Mouse (Mus musculus) ovary, postnatal 14 days (tissue): ENCODE results near the gene Cip2a.

ENCODE experiments used
- DNase-seq: peaks from one replicate; pipeline ENCODE4 v3.0.0; 2022; ENCODE audit warnings: low spot score

Gene Cip2a

DNA sequence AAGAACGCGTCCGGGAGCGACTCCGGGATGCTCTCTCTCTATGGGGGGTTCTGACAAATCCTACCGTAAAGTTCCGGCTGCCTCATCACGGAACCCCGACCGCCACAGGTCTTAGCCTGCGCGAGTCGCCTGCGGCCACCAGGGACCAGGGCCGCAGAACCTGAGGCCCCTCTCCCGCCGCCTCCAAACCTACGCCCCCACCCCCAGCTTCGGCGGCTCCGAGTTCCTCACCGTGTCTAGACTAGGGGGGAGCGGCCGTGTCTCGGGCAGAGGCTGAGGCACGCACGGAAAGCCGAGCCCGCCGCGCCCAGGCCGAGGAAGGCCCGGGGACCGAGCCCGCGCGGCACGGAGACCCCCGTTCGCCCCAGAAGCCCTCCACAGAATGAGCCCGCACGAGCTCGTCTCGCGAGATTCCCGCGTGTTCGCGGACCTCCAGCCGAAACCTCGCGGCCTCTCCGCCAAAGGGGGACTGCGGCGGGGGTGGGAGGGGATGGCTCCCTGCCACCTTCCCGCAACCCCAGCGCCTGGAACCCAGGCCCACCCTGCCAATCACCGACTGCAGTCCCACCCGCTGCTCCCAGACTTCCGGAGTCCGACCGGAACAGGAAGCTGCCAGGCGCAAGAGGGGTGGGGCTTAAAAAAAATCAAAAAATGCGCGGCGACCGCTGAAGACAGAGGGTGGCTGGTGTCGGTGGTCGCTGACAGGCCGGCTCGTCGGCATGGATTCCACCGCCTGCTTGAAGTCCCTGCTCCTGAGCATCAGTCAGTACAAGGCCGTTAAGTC, at the start of gene Cip2a, which contains the start of gene Dzip3:
Cip2a (plus strand) TSS at position 627 of the 784 bp plus-strand sequence.
Dzip3 (minus strand) TSS at position 607 of the 784 bp plus-strand sequence.
- DNase-seq: peak; percentile 89

DNA sequence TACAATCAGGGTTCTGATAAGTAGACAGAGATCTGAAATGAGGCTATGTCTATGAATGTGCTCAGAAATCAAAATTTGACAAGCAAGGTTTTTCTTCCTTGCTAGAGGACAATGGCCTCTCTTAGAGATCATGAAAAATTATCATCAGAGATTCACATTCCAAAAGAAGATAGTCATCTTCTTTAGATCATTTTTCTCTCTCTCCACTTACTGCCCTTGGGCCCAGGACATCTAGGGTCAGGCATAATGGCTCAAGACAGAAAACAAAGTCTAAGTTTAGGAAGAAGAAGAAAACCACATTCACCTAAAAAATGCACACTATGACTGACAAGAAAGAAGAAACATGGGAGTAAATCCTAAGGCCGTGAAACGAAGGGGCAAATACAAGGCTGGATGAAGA, 21.0 kb upstream of the Cip2a start:
- DNase-seq: no peak

DNA sequence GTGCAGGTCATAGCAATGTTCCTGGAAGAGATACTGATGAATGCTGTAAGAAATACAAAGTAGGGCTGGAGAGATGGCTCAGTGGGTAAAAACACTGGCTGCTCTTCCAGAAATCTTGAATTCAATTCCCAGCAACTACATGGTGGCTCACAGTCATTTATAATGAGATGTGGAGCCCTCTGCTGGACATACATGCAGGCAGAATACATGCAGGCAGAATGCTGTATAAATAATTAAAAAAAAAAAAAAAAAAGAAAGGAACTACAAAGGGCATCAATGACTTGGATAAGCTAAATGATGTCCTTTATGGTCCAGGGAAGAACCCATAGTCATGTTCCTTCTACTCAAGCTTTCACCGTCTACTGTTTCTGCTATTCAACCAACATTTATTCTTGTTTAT, 20.4 kb upstream of the Cip2a start:
- no peak for DNase-seq

DNA sequence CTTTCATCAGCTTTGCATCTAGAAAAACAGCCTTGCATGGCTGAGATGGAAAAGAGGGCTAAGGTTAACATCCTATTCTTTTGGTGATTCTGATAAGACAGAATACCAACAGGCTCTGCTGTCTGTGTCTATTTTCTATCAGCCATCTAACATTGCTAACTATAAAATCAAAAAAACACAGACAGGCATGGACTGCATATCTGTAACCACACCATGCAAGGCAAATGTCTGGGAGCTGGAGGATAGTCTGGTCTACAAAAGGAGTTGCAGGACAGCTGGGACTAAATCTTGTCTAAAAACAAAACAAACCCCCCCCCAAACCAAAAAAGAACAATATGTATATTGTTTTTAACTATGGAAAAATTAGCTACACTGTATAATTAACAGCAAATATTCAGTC, 14.0 kb upstream of the Cip2a start:
- no peak for DNase-seq

DNA sequence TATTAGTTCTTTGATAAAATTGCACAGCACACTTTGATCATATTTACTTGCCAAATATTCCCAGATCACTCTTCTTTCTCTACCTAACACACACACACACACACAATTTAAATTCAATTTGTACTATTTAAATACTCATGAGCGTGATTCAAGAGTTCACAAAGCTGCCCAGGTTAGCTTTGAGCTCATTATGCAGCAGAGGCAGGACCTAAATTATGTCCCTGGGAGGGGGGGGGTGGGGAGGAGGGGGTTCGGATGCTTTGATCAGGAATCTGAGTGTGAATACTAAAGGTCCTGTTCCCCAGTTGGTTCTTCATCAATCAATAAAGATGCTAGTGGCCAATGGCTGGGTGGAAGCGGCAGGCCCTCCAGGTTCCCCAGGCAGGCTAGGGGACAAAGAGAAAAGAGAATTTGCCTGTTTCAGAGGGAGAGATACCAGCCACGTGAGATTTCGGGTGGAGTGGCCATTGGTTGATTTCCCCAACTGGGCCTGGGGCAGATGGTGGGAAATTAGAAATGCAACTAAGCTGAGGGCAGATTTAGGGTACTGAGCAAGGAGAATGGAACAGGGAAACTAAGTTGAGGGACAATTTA, 8.9 kb upstream of the Cip2a start:
- no peak for DNase-seq

DNA sequence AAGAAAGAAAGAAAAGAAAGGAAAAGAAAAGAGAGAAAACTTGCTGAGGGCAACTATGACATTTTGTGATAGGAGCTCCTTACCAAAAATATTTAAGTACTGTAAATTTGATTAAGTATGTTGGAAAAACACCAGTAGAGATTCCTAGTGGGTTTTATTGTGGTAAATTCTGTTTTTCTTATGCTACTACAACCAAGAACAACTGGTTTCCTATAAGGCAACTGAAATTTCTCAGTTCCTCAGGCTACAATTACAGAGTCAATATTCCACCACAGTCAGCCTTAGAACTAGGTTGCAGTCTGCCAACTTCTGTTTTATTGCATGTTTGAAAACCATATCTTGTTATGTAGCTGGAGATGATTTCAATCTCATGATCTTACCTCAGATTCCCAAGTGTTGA, 4.3 kb upstream of the Cip2a start:
- DNase-seq: no peak

DNA sequence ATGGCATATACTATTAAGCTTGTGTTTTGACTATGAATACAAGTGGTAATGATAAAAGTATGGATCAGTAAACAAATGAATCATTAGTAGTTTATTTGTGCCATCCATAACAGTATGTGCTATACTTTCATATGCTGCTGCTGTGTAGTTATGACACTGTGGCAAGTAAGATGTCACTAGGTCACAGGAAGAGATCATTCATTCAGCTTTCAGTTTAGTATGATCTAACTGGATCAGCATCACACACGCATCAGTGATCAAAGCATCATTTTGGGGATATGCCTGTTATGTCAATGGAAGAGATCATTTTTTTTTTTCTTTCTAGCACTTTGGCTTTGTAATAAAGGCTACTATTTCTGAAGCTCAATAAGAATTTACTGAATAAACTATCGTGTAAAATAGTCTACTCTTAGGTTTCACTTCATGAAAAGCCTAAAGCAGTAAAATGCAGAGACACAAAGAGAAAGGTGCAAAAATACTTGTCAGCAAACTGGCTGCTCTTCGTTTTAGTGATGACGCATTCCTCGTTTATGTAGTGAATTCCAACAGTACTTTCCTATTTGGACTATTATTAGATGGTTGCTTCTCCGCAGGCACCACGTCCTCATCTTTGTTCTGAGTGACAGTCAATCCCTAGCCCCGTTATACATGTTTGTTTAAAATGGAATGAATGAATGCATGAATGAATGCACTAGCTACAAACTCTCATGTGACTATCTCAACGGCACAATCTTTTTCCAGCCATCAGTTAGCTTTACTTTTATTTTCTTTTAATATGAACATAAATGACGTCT, 1.4 kb upstream of the Cip2a start:
- no peak for DNase-seq

DNA sequence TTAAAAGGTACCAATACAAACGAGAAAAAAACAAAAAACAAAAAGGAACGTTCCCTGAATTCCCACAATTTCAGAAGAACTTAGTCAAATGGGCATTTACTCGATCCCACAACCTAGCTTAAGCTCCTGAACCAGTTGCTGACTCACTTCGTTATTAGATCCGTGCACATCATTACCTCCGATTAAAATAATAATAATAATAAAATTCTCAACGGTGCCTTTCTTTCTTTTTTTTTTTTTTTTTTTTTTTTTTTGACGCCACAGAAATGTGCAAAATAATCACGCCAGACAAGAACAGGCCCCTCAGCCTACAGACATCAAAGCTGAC, 790 bp upstream of the Cip2a start:
- DNase-seq: no peak

DNA sequence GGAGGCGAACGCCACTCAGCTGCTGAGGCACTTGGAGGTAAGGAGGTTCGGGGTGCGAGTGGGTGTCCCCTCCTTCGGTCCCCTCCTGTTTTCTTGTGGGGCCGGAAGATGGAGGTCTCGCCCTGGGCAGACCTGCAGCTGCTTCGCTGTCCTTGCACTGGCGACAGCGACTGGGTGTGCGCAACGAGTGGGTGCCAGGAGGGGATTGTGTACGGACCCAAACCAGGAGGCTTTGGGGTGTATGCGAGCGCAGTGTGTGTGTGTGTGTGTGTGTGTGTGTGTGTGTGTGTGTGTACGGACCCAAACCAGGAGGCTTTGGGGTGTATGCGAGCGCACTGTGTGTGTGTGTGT, 333 bp downstream of the Cip2a start:
- no peak for DNase-seq

DNA sequence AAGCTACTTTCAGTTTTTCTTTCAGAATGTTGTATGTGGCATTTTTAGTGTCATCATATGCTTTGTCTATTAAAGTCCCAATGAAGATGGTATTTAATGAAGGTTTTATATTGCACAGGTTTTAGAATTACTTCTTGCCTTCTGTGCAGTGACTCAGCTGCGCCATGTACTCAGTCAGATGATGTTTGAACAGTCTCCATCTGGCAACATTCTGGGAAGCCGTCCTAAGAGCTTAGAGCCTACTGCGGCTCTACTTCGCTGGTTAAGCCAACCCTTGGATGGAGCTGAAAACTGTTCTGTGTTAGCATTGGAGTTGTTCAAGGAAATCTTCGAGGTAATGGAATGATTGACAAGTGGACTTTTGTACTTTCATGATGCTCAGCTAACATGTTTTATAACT, 10.2 kb downstream of the Cip2a start:
- DNase-seq: no peak

DNA sequence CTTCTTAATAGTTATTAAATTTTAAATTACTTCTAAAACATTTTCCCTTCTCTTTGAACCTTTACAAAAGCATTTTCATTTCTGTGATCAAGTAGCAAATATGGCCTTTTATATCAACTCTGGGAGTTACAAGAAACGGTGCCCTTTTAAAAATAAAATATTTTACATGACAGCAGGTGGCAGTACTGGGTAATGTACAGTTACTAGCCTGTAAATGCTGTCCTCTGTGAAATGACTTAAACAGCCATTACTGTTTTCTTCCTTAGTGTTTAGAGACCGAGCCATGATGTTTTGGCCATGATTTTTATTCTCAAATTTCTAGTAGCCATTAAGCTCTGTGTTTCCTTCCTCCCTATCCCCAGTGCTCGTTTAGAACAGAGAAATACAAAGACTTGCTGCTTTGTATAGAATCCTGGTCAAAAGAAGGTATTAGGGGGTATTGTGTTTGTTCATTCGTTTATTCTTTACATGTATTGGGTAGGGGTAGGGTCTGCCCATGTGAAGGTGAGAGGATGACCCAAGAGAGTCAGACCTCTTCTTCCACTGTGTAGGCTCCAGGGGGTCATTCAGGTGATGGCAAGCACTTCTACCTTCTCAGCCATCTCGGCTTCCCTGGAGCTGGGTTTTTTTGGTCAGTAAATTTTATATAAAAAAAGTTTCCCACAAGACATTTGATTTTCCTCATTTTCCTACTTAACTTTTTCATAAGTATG, 22.8 kb downstream of the Cip2a start:
- DNase-seq: no peak

DNA sequence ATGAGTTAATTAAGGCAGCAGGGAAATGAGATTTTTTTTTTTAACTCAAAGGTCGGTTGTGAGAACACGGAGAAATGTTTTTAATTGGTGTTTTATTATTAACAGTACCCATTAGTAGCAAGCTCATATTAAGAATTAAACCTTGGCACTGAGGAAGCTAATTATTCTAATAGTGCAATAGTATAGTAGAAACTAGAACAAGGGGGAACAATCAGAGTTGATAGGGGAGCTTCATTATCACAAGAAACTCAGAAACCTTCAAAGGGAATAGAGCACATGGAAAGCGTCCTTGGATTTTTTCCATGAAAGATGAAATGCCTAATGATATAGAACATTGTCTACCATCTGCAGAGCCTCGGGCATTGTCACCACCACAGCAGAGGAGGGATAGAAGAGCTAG, 41.9 kb downstream of the Cip2a start:
- no peak for DNase-seq

DNA sequence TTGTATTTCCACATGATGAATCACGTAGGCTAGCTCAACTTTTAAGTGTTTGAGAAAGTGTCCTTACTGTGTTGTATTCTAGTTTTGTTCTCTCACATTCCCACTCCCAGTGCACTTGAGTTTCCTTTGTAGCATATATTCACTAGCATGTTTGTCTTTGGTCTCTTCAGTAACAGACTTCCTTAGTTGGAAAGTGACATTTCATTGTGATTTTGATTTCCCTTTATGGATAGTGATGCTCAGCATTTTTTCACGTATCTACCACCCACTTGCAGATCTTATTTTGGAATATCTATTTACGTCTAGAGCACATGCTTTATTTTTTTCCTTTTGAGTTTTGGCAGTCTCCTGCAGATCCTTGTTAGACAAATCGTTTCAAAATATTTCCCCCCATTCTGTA, 43.8 kb downstream of the Cip2a start:
- no peak for DNase-seq

DNA sequence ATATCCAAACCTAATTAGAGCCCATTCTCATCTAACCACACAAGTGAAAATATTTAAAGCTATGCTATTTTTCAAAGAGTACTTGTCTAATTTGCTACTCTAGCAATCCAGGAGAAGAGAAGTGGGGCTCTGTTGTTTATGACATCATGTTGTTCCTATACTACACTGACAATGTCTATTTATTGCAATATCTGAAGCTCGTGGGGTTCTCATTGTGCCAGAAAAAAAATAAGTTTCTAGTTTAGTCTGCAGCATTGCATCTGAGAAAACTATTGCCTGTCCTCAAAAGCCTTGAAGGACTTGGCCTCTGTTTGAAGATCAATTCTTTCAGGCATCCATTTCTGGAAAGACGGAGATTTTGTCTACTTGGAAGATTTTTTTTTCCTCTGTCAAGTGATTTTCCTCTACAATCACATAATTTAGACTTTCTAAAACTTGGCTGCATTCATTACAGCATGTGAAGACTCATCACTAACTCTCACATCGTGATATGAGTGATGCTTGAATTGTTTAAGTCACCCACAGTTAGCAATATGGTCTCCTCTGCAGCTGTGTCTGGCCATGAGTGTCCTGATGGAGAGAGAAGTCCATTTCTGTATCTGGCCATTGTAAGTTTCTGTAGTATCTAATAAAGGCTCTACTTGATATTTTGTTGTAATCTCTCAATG, 46.7 kb downstream of the Cip2a start:
- DNase-seq: no peak

DNA sequence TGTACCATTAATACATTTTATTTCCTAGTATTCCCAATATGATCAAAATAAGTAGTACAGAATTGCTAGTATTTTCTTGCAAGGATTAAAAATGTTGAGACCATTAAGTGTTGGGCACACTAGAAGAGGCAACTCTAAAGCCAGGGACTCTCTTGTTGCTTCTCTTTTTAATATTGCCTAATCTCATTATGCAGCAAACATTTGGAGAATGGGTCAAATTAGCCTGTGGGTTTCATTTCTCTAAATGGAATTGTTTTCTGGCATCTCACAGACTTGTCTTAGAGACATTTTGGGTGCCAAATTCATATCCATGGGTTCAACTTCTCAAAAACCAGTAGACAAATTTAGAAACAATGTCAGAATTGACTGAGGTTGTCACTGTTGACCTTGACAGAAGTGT, 55.2 kb downstream of the Cip2a start:
- DNase-seq: no peak

DNA sequence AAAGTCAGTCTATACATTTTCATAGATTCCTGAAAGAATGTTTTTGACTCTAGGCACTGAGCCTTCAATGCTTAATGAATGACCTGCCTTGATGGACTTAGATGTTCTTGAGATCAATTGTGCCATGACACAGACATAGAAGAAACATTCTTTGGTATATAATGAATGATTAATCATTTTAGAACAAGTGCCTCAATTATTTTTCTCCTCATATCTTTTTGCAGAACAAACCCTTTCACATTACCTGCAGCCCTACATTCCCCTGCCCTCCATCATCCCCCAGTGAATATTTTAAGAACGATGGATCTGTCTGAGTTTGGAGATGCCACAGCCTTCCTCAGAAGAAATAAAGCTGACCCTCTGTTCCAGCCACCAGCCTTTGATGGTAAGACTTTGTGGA, 63.2 kb downstream of the Cip2a start, which contains the start of gene Myh15:
Myh15 (plus strand) TSS at position 301 of the 400 bp plus-strand sequence.
- DNase-seq: no peak
